In the genomic region with DNA sequence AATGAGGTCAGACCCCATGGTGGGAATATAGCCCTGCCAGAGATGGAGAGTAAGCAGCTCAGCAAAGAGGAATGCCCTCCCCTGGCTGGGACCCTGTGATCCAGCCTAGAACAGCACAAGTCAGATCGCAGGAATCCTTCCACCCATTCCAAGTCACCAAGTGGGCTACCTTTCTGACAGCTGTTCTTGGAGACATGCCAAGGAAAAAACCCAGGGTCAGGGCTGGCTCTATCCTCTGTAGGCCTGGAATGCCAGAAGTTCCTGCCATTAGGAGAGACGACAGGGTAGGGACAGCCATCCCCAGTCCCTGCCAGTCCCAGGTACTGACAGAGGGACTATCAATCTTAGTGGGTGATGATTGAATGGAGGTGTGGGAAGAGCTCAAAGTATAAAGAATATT, we compare ENCODE assay signal across 23 mouse cellular contexts. TPM values are rescaled to one million over a fixed set of nuclear protein-coding genes. Genes with fewer than 3 reads are reported as not detected.
DNase-seq lines count a peak whose midpoint lies in the region; ATAC-seq and TF ChIP-seq lines count a peak whose summit lies in the region.
"Had no signal": no experiment of that assay in that cellular context is flagged by ENCODE, and none has a peak within 500 bp of the region (broad histone marks: within the 10 kb centered on the region; RNA-seq: fewer than 3 reads in every experiment).

No protein-coding gene starts in this region.

- no peak overlapping the region for H3K9ac ChIP-seq in intestine, embryonic 14.5 days (ENCODE audit: low read length)
- H3K9ac ChIP-seq in intestine, postnatal 0 days (ENCODE audit: low read depth, low read length), result no peak overlapping the region
- H3K9ac ChIP-seq: embryonic facial prominence, embryonic 12.5 days; heart, embryonic 13.5 days; limb, embryonic 13.5 days; liver, embryonic 14.5 days; midbrain, embryonic 13.5 days; neural tube, embryonic 15.5 days had no signal

- no peak overlapping the region for H3K4me2 ChIP-seq in intestine, embryonic 14.5 days (ENCODE audit: low read length)
- H3K4me2 ChIP-seq in intestine, postnatal 0 days (replicated peaks; ENCODE audit: low read depth), result no peak overlapping the region
- H3K4me2 ChIP-seq: embryonic facial prominence, embryonic 12.5 days; heart, embryonic 13.5 days; limb, embryonic 13.5 days; midbrain, embryonic 13.5 days; neural tube, embryonic 15.5 days had no signal

- no peak overlapping the region for H3K27ac ChIP-seq in intestine, embryonic 14.5 days (ENCODE audit: low read depth)
- H3K27ac ChIP-seq in intestine, postnatal 0 days (ENCODE audit: low read depth, low read length), result no peak overlapping the region
- H3K27ac ChIP-seq: embryonic facial prominence, embryonic 12.5 days; heart, embryonic 13.5 days; limb, embryonic 13.5 days; liver, embryonic 14.5 days; midbrain, embryonic 13.5 days; neural tube, embryonic 15.5 days had no signal

- TF ChIP-seq CTCF in intestine, postnatal 0 days (IDR thresholded peaks at IDR 0.05; ENCODE audit: low read depth), result no peak

- H3K27me3 ChIP-seq in intestine, embryonic 14.5 days (replicated peaks; ENCODE audit: control insufficient read depth, insufficient read depth, low read length), result peaks cover 25% of the 10 kb centered on the region
- H3K27me3 ChIP-seq in intestine, postnatal 0 days (replicated peaks; ENCODE audit: control insufficient read depth, insufficient read depth, low read length), result peaks cover 11% of the 10 kb centered on the region

- WGBS in intestine, embryonic 14.5 days, result 39% methylated on average over 2 of the region's 2 CpGs
- 47% methylated on average over 2 of the region's 2 CpGs for WGBS in intestine, postnatal 0 days

- H3K4me1 ChIP-seq in intestine, embryonic 14.5 days (replicated peaks; ENCODE audit: control insufficient read depth, insufficient read depth, low read length), result no peaks in the 10 kb centered on the region
- 0 out of 2 replicates have a peak, but pooled peaks cover 6% of the 10 kb centered on the region for H3K4me1 ChIP-seq in intestine, postnatal 0 days (replicated peaks; ENCODE audit: control insufficient read depth, insufficient read depth, low read length)
- H3K4me1 ChIP-seq: embryonic facial prominence, embryonic 12.5 days; heart, embryonic 13.5 days; limb, embryonic 13.5 days; neural tube, embryonic 15.5 days had no signal

- DNase-seq in intestine, embryonic 14.5 days (ENCODE audit: low spot score), result no peak
- DNase-seq in ZHBTc4 (ENCODE audit: low read depth, low spot score), result peak; percentile 39
- DNase-seq in kidney, adult 9 months, result peak; percentile 80
- no peak for DNase-seq in left cerebral cortex, postnatal 14 days (ENCODE audit: low spot score in 2 of 2)
- DNase-seq in cerebellum, adult 11-12 months, result no peak
- no peak for DNase-seq in left cerebral cortex, adult 9 months (ENCODE audit: low spot score in 2 of 2)
- DNase-seq: heart, adult 11 months; heart, postnatal 4 days; thymus, adult 2 months had no signal

- no peaks in the 10 kb centered on the region for H3K9me3 ChIP-seq in intestine, embryonic 14.5 days (ENCODE audit: control insufficient read depth, low read length)
- no peaks in the 10 kb centered on the region for H3K9me3 ChIP-seq in intestine, postnatal 0 days (ENCODE audit: control insufficient read depth)
- H3K9me3 ChIP-seq: embryonic facial prominence, embryonic 12.5 days; heart, embryonic 13.5 days; limb, embryonic 13.5 days; midbrain, embryonic 13.5 days; neural tube, embryonic 15.5 days had no signal

- ATAC-seq in intestine, embryonic 14.5 days (replicated peaks; ENCODE audit: low FRiP score, low TSS enrichment, low read depth), result 0 out of 2 replicates have a peak, but pooled peaks have one; percentile 43
- ATAC-seq in intestine, postnatal 0 days, result no peak
- ATAC-seq: forebrain, embryonic 16.5 days; inflammation-experienced regulatory T-cells, adult 6 months; midbrain, embryonic 13.5 days had no signal

- no peak overlapping the region for H3K4me3 ChIP-seq in intestine, embryonic 14.5 days (ENCODE audit: low read depth, low read length)
- H3K4me3 ChIP-seq in intestine, postnatal 0 days (ENCODE audit: low read depth, low read length), result no peak overlapping the region
- H3K4me3 ChIP-seq: embryonic facial prominence, embryonic 12.5 days; heart, embryonic 13.5 days; limb, embryonic 13.5 days; midbrain, embryonic 13.5 days; myocyte; neural tube, embryonic 15.5 days had no signal

- H3K36me3 ChIP-seq in intestine, embryonic 14.5 days (ENCODE audit: control insufficient read depth, insufficient read depth, low read length), result no peaks in the 10 kb centered on the region
- H3K36me3 ChIP-seq in intestine, postnatal 0 days (ENCODE audit: control insufficient read depth, insufficient read depth), result no peaks in the 10 kb centered on the region
- H3K36me3 ChIP-seq: embryonic facial prominence, embryonic 12.5 days; heart, embryonic 13.5 days; limb, embryonic 13.5 days; midbrain, embryonic 13.5 days; neural tube, embryonic 15.5 days had no signal

- intact Hi-C loops in left cerebral cortex, postnatal 14 days (cut with DNase I), result no loop called here

RNA-seq across cellular contexts. Expression of gene Pax8, which starts 4.5 kb away (rescaled TPM):
- polyA plus RNA-seq in intestine, embryonic 14.5 days (2014; fragmentation: Nextera tagmentation; extraction: Ambion mirVana), result 0.22 and 0.44 TPM in 2 replicates
- polyA plus RNA-seq in intestine, postnatal 0 days (2015; fragmentation: Nextera tagmentation; extraction: Ambion mirVana), result 0.52 and 0.64 TPM in 2 replicates
- not detected for total RNA-seq in left cerebral cortex, postnatal 14 days (2021)
- total RNA-seq: common myeloid progenitor, adult 5-6 weeks; gastrocnemius, adult 18-20 months; heart, postnatal 4 days; left cerebral cortex, adult 8-10 months had no signal
- polyA plus RNA-seq: inflammation-experienced regulatory T-cells, adult 6 months; limb, embryonic 13.5 days; lung, embryonic 16.5 days; myocyte had no signal

Comparison
In these comparisons a context has a peak if more than half of its experiments do, and no peak if none do; other contexts are left out.
1. DNase-seq: peak in ZHBTc4 (single experiment) and kidney, adult 9 months (single experiment); none in intestine, embryonic 14.5 days (single experiment), left cerebral cortex, postnatal 14 days (0 of 2), cerebellum, adult 11-12 months (single experiment) and left cerebral cortex, adult 9 months (0 of 2).